Mouse (Mus musculus): Measurements from ENCODE around the gene Nfib. TPM values are rescaled to one million over a fixed set of nuclear protein-coding genes. Genes with fewer than 3 reads are reported as not detected.
A peak's percentile ranks its signal among the peaks of the same experiment; 100 is the strongest.

Nfib gene
- total RNA-seq, 4 experiments from 2014 or later: 86.8 to 108 (median 98.2) TPM

DNA sequence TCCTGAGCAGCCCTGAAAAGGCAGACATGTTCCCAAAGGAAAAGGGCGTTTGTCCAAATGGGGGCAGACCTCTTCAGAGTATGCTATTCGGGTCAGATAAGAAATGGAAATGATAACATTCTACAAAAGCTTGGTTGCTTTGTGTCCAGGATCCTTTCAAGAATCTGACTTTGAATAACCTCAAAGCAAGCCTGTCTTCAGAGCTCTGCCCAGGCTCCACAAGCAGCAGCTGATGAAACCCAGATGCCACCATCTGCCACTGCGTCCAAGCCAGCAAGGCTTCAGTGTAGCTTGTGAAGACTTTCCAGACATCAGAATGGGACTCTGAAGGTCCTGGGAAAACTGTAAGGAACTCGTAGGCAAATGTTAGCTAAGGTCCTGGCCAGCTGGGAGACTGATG, 289.7 kb downstream of the Nfib start:
- DNase-seq: no peak

DNA sequence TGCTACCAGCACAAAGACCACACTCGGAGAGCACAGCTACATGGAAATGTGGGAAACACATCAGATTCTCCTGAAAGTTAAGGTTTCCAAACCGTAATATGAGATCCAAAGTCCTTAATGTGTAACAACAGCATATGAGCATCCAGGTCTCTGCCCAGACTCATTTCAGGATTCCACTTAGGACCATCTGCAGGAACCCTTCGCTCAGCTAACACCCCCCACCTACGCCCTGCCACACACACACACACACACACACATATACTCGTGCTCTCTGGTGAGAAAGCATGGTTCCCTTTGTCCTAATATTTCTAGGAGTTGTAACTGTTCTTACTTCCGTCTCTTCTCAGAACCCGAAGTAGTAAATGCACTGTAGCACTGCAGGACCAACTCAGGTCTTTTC, 292.9 kb downstream of the Nfib start:
- DNase-seq: no peak

DNA sequence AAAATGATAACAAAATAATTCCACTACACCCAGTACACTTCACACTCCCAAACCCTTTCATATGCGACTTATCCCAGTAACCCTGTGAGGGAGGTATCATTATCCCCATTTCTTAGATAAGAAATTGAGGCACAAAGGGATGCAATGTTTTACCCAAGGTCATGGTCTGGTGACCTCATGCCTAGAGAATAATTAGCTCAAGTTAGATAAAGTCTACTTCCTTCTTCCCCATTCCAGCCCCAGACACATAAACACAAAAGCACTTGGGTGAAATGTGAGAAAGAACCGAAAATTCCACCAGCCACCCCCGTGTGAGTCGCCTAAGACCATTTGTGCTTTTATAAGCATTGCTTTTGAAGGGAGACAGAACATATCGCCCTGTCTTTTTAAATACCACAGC, 293.6 kb downstream of the Nfib start:
- no peak for DNase-seq

DNA sequence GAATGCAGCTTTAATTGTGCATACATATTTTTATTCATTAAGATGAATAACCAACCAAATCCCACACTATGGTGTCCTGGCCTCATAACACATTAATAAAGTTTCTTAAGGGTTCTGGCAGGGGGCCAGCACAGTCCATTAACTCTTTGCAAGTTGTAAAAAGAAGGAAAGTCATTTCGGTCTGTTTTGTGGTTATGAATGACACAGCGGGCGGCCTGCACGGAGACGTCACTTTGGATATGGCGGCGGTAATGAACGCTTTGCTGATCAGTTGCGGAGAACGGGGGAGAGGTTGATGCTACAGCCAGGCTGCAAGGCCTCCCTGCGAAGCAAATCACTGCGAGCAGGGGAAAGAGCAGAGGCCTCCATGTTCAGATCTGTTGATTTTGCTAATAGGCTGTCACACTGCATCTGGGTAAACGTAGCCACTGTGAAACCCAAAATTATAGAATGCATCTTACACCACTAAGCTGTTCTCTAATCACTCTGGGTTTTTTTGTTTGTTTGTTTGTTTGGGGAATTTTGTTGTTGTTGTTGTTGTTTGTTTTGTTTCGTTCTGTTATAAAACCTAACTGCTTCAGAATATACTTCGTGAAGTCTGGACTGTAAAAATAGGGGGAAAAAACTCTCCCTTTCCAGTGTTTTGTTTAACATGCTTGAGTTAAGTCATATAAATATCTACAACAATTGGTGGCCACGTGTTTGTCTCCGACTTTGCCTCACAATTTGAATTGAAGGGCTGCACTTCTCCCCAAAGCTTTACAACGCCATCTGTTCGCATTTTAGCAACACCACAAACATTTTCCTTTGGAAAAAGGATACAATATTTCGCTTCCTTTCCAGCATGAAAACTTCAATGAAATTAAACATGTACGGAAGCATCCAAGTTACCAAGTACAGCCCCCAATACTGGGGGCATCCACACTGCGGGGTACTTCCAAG, 296.8 kb downstream of the Nfib start:
- DNase-seq: no peak

DNA sequence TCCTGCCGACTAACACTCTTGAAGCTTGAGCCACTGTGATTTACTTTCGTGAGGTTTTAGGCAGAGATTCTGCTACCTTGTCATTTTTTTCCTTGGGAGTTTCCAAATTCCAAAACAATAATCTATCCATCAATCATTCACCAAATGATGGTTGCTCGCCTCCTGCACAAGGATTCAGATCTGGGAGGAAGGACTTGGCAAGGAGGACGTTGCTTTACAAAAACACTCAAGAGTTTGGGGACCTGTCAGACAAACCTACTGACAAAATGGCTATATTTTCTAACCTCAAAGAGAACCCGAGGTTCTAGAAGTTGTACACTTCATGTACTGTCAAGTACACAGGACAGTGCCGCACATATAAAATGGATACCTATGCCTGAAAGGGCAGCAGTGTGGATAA, 299.0 kb downstream of the Nfib start:
- no peak for DNase-seq

- DNase-seq: no peak
Observed at GRCm38 (mm10) chr4:82405791-82406190, 299.8 kb downstream of the Nfib start.

GRCm38 (mm10) chr4:82403975-82404651, 301.4 kb downstream of the Nfib start:
- DNase-seq: peak; percentile 65

- DNase-seq: no peak
Observed at GRCm38 (mm10) chr4:82402666-82403065, 302.9 kb downstream of the Nfib start.

DNA sequence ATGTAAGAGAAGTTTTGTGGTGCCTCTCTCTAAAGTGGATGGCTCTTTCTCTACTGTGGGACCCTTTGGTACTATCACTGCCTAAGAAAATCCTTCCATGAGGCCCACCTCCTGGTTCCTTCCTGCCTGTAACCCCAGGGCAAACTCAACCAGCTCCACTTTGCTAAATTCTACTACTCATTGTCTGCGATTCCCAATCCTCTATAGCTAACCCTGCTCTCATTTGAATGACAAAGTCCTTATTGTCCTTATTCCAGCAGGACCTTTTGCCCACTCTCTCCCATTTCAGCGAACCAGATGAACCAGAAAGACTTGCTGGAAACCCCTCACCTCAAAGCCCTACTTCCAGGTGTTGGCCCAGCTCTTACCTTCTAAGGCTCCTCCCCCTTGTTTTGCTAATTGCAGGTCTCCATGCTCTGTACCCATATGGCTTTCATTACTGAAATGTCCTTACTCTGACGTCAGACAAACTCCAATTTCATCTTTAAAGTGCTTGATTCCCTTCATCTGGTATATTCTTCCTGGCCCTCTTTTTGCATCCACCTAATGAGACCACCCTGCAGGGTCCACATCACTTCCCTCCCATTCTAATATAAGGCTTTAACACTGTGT, 304.0 kb downstream of the Nfib start:
- no peak for DNase-seq

DNA sequence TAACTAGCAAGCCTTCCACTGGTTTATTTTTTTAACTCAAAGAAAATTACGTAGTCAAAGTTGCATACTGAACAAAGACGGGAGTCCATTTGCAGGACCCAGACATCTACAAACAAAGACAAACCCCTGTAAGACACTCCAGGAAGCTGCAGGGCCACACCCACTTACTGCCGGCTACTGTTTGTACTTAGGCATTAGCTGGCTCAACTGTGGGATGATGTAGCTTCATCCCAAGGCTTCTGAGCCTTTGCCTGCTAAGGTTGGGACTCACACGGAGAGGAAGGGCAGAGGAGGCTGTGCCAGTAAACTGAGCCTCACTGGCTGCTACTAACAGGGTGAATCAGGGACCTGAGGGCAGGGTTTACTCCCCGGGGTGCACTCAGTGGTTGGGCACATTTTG, 305.0 kb downstream of the Nfib start:
- DNase-seq: no peak

DNA sequence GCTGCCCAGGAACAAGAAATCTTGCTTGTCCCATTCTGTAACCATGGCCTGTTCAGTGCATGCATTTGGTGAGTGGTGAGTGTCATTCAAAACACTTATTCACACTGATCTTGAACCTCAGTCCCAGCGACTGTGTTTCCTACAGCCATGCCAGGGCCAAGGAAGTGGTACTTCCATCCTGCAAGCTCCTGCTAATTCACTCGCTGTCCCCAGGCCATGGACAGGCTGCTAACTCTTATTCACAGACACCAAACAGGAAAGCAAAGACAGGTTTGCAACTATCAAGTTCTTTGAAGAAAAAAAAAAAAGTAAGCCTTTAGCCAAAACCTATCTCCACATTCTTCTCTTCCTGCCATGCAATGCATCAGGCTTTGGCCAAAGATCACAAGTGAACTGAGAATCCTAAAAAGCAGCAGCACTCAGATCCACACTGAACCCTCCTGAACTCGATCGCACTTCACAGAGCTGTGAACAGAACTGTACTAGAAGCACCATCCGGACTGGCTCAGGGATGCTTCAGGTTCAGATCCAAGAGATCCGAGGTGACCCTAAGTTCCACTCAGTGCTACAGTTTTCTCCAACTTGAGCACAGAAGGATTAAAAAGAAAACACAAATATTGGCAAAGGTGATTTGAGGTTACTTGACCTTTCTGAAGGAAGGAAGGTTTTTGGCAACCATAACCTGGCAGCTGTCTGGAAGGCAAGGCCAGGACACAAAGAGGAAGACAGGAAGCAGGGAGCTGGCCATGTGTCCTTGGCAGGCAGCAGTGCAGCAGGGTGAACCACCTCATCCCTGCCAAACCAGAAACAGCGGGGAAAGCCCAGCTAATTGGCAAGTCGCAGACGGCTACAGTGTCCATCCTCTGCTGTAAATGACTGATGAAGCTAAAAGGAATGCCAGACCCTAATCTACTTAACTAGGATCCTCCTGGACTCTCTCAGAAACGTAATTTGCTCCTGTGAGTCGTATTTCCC, 305.9 kb downstream of the Nfib start:
- peak; percentile 81 for DNase-seq

GRCm38 (mm10) chr4:82398282-82398681, 307.3 kb downstream of the Nfib start:
- DNase-seq: no peak

- DNase-seq: no peak
Observed at GRCm38 (mm10) chr4:82396805-82397204, 308.7 kb downstream of the Nfib start.

DNA sequence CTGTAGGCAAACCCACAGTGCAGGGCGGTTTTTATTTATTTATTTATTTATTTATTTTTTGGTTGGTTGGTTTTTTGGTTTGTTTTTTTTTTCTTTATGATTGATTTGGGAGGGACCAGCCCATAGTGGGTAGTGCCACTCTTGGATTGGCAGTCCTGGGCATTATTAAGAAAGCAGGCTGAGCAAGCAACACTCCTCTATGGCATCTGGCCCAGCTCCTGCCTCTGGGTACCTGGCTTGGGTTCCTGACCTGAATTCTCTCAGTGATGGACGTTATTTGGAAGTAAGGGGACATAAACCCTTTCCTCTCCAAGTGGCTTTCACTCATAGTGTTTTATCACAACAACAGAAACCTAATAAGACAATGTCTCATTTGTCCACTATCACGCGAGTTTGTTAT, 309.5 kb downstream of the Nfib start:
- no peak for DNase-seq

DNA sequence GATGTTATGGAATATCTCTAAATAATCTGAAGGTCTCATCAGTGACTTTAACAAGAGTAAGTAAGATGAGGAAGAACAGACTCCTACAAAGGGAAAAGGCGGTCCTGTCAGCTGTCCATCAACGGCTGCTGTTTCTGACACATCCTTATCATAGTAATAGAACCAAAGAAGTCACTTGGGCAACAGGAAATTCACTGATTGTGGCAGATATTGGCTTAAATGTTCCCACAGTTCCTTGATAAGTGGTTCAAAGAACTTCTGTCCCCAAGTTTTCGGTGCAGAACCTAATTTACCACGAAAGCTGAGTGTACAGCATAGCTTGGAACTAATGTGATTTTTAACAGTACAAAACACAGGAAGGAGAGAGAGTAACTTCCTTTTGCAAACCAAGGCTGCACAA, 311.2 kb downstream of the Nfib start:
- no peak for DNase-seq

GRCm38 (mm10) chr4:82393021-82393420, 312.5 kb downstream of the Nfib start:
- DNase-seq: no peak

GRCm38 (mm10) chr4:82392496-82392895, 313.1 kb downstream of the Nfib start:
- DNase-seq: no peak

DNA sequence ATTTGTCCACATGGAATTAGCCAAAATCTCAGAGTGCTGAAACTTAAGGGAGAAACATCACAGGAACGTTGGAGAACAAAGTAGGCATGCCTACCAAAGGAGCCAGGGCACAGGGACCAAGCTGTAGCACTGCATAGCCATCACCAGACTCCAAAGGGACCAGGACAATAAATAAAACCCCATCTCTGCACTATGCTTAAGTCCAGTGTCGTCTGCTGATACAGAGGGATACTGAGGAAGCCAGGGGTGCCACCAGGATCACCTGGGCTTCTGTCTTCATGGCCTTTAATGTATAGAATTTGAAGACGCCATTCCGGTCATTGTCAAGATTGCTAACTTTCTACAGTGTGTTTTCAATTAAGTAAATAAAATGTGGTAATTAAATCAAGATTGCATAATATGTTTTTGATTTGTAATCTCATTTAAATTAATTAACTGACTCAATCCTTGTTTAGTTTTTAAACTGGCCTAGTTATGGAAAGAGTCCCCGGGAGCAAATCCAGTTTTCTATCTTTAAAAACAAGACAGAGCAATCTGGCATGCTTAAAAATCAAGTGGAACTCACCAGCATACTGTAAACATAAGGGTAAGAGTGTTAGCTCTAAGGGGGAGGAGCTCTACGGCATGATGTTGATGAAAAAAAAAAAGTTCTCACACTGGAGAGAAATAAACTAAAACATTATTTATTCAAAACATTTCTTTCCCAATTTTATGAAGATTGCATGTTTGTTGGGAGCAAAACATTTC, 313.7 kb downstream of the Nfib start:
- DNase-seq: no peak

GRCm38 (mm10) chr4:82390545-82390944, 315.0 kb downstream of the Nfib start:
- no peak for DNase-seq

DNA sequence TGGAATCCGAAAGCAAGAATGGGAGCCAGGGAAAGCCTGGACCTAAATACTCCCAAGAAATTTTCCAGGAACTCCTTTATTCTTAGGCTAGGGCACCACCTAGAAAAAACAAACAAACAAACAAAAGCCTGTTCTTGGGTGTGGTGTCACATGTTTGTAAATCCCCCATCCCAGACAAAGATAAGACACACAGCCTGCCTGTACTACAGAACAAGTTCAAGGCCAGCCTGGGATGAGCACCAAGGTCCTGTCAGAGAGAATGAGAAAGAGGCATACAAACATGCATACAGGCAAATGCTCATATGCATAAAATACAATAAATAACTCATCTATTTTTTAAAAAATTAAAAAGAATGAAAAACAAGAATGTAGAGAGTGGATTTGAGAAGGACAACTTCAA, 315.7 kb downstream of the Nfib start:
- no peak for DNase-seq

GRCm38 (mm10) chr4:82387620-82388019, 317.9 kb downstream of the Nfib start:
- no peak for DNase-seq
